Mouse (Mus musculus) C2C12 (cell line): ENCODE measurements at regions not wholly inside any gene's neighbourhood (a gene's known extent, or its start where the extent isn't known, plus 50 kb on each side); places are given as distances from the start of the nearest gene placed in this dataset.

Source experiments
- CEBPB ChIP-seq: IDR thresholded peaks from one replicate; pipeline ENCODE4 v1.6.1; 2011; ENCODE audit warnings: low read depth, mild to moderate bottlenecking, control low read depth, moderate library complexity
- CTCF ChIP-seq: IDR thresholded peaks from one replicate; pipeline ENCODE4 v1.5.1; 2011; ENCODE audit not compliant: control insufficient read depth, insufficient read depth, insufficient read length
- MAX ChIP-seq: IDR thresholded peaks from one replicate; pipeline ENCODE4 v1.6.1; 2011; ENCODE audit warnings: mild to moderate bottlenecking, control low read depth
- MYOD1 ChIP-seq: IDR thresholded peaks from one replicate; pipeline ENCODE4 v1.6.1; 2011; ENCODE audit warnings: low read depth; ENCODE audit not compliant: control insufficient read depth, insufficient read length

GRCm38 (mm10) chr1:92383749-92384148 lies 89.9 kb downstream of the Ndufa10 start:
- no peak for TF ChIP-seq CTCF
- TF ChIP-seq CEBPB = no peak
- no peak for TF ChIP-seq MYOD1
- no peak for TF ChIP-seq MAX
